Mouse (Mus musculus) embryonic fibroblast, embryonic 13.5 days (primary cell): Measurements from ENCODE around the gene Tnfrsf8.

Experiments used
- CTCF ChIP-seq: IDR thresholded peaks from 2 replicates; pipeline ENCODE4 v1.5.1; 2011; ENCODE audit warnings: mild to moderate bottlenecking, control low read depth, low read length, moderate library complexity, borderline replicate concordance; ENCODE audit not compliant: insufficient read depth
- POLR2A ChIP-seq: IDR thresholded peaks from 2 replicates; pipeline ENCODE4 v1.6.1; 2011; ENCODE audit warnings: low read depth, mild to moderate bottlenecking, control low read depth, low read length, moderate library complexity

DNA sequence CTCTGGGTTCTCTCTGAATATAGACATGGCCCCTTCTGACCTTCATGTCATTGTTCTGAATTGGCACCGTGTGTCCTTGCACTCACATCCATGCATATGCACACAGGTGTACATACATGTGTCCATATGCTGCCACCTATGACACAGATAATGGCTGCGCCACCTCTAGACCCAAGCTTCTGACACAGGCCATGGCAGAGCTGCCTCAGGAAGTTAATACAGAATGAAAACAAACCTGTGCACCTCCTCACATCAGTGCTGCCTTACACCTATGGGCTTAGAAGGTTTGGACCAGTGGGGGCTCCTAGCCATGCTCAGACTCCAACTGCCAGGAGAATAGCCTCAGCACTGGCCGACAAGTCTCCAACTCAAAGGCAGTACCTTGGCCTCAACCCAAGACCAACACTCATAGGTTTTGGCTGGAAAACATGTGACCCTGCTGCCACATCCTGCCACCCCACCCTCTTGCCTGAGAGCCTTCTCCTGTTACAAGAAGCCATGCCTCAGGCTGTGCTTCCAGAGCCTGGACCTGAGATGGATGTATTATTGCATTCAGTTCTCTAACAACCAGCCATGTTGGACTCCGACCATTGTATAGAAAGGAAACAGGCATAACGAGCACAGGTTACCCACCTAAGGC is 85.3 kb downstream of the Tnfrsf8 start:
- TF ChIP-seq POLR2A (no peak), CTCF (no peak)
